Mouse (Mus musculus) layer of hippocampus, postnatal 10 days (tissue): ENCODE results near the gene Tnik. TPM values are rescaled to one million over a fixed set of nuclear protein-coding genes. Genes with fewer than 3 reads are reported as not detected.

Experiments used
- DNase-seq, 2 experiments: peaks; one replicate each; pipeline ENCODE4 v3.0.0; 2021; ENCODE audit warnings: low spot score in 2 of 2
- microRNA-seq, 2 experiments: library from miRNA; unstranded; fragments of <30 nt; microRNA quantifications; one replicate each; pipeline ENCODE4 v1.2.0; 2021
- total RNA-seq, 2 experiments: library from RNA; stranded (reverse); gene quantifications; 2 replicates each; pipeline ENCODE4 v1.2.3; 2021

The Tnik gene
- total RNA-seq, 2 experiments from 2014 or later = 209 to 232 TPM

DNA sequence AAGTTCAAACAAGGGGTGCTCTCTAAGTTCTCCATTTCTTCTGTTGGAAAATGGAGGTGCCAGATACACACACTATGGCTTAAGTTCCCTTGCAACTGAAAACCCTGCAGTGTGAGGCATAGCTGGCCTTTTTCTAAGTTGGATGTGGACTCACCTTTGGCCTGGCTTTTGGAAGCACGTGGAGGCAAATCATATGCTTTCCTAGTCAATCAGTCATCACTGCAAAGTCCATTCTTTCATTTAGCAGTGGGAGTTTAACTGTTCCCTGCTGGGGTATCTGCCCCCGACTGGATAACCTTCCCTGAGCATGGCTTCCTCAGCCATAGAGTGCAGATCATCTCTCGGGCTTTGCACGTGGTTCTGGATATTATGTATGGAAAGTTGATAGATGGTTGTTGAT, 436.6 kb downstream of the Tnik start:
- DNase-seq = no peak

DNA sequence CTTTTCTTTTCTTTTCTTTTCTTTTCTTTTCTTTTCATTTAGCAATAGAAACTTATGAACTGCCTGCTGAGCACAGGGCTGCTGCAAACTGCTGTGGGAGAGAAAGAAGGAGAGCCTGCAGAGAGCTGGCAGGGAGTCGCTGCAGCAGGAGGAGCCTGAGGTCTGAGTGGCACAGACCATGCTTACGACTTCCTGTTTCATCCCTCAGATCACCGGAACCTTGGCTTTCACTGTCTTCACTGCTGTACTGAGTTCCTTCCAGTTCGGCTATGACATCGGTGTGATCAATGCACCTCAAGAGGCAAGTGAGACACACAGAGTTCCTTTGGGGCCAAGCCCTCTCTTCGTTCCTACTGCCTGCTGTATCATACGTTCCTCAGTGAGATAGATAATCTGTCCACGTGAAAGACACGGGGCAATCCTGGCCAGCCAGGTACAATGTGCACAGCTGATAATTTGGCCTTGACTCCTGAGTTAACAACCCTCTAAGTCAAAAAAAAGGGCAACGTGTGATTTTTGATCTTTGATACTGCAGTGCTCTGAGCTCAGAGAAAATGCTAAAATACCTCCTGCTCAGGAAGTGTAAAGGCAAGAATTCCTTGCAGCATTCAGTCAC, 442.6 kb downstream of the Tnik start:
- DNase-seq = no peak

DNA sequence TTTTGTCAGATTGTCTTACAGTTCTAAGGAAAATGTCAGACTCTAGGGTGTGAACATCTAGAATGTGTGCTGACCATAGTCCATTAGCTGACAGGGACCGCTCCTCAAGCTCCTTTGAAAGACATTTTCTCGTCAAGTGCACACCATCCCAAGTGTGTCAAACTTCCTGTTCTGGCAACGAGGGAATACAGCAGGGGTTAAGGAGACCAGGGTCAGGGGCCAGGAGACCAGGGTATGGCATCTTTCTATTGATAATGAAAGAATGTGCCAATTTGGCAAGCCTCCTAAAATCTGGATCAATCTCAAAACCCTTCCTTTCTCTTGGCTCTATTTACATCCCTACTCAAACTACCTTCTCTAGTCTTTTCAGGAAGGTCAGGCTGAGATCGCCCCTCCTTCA, 443.7 kb downstream of the Tnik start:
- DNase-seq = no peak

DNA sequence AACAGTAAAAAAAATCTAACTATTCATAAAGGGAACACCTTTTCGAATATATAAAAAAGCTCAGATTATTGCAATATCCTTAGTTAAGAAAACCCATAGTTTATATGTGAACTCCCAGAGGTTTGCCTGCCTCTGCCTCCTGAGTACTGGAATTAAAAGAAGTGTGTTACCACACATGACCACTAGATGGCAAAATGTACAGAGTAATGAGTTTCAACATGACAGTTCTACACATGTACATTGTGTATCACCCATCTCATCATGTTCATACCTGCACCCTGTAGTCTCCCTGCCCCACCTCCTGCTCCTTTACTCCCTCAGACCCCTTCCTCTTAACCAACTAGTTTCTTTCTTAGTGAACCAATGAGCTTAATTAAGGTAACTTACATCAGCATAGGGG, 446.7 kb downstream of the Tnik start:
- no peak for DNase-seq

DNA sequence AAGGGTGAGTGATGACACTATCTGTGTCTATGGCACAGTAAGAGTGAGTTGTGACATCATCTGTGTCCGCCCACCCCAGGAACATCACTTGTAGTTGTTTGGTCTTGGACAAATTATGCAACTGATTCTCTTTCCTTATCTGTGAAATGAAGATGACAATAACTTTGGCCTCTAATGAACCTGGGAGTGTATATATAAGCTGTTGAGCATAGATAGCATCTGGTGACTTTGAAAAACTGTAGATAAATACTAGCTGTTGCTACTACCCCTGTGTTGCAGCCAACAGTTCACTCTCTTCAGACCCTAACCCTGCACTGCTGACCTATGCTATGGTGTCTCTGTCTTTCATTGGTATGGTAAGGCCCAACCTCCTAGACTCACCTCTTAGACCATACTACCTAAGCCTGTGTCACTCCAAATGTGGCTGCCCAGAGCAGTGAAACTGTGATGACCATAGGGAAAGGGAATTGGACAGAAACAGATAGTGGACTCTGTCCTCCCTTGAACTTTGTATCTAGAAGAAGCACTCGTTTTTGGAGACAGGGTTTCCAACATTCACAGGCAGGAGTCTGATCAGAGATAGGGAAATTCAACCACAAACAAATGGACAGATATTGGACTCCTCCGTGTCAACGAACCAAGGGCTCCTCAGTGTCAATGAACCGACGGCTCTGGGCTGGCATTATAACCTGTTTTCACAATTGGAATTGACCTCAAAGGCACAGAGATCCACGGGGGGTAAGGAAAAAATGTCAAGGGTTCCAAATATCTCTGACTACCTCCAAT, 451.1 kb downstream of the Tnik start:
- DNase-seq = no peak

DNA sequence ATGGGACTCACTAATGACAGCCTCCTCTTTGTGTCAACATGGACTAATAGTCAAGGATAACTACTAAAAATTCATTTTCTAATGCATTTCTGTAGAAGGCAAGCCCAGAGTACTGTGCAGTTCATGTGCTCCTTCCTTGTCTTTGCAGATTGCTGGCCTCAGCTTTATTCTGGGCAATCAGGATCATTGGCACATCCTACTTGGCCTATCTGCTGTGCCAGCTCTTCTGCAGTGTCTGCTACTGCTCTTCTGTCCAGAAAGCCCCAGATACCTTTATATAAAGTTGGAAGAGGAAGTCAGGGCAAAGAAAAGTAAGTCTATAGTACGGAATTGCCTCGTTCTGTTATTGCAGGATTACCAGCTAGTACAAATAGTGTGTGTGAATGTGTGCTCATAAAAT, 455.5 kb downstream of the Tnik start:
- DNase-seq = no peak

DNA sequence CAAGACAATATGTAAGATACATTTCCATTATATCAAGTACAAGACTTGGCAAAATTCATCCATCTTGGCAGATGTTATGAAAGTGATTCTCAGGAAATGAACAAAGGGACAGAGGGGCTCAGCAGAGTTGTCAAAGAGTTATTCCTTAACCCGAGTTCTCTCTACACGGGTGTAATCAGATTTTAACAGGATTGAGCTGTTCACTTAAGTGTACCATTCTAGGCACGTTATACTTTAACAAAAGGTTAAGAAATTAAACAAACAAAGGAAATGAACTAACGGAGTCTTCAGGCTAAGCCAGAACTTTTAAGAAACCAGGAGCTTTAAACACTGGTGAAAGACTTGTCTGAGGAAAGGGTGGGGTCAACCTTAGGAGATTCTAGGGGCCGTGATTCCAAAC, 458.2 kb downstream of the Tnik start:
- no peak for DNase-seq

DNA sequence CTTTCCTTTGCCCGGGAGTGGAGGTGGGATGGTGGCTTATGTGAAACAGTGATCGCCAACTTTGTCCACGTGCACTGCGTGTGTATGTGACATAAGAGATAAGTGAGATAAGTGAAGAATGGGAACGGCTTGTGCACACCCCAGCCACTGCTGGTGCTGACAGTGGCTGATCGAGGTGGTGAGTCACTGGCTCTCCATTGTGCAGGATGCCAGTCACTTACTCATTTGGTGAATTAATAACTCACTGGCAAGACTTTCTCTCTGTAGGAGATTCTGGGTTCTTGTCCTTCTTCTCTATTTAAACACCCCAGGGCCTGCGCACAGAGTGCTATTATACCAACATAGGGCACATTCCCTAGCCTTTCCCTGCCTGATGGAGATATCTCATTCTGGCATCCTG, 458.8 kb downstream of the Tnik start:
- no peak for DNase-seq

DNA sequence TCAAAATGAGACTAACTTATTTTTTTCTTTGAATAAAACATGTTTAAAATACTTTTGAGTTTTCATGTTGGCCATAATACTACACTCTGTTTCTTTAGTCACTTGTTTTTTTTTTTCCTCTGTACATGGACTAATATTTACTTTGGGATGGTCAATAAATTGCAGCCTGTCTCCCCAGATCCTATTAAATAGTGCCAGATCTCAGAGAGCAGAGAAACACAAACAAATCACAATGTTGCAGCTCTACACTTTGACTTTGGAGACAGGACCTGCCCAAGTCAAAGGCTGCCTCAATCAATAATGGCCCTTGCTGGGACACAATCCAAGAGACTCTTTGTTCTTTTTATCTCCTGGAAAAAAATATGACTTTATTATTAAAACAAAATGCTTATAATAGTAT, 459.5 kb downstream of the Tnik start:
- DNase-seq = no peak

DNA sequence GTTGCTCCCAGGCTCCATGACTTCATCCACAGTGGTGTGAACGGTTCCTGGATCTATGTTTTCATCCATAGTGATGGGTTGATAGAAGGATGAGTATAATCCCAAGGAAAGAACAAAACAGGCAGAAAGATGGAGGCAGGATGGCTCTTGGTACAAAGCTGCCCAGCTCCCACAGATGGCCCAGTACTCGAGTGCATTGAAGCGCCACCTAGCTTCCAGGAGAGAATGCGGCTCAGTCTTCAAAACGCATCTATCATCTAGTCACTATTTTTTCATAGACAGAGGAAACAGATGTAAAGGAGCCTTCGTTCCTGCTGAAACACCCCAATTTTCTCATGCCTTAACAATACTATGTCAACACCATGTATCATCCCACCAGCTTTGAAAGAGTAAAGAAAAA, 460.5 kb downstream of the Tnik start:
- no peak for DNase-seq

DNA sequence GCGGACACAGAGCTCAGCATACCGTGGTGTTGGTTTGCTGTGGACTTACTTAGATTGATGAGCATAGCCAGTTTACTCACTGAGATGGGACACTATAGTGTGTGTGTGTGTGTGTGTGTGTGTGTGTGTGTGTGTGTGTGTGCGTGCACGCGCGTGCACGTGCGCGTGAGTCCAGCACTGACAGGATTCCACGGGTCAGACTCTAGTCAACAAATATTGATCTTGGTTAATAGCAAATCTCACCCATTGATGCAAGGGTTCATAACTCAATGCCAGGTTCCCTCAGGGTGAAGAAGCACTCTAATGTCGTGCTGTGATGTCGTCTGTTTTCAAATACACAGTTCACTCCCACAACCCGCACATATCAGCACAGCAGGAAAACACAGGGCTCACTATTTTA, 462.2 kb downstream of the Tnik start:
- DNase-seq = no peak

Small RNA genes lying within 50 kb of the gene (microRNA-seq; reads per million reads assigned to microRNA genes)
- gene Mir466q = 0.22 to 0.98 reads per million in 2 experiments
